Mouse (Mus musculus): ENCODE results near the gene Numa1.

GRCm38 (mm10) chr7:101939758-101940157, 5.8 kb downstream of the Numa1 start:
- TF ChIP-seq CTCF (conservative IDR thresholded peaks at IDR 0.05; ENCODE audit: insufficient read depth, insufficient read length, low read depth, low read length) (no peak), POLR2A (IDR thresholded peaks at IDR 0.05; ENCODE audit: low read depth, low read length) (no peak)
